Mouse (Mus musculus) ES-Bruce4 (cell line): ENCODE measurements around the gene Tex33.

ENCODE experiments used
- CTCF ChIP-seq: IDR thresholded peaks from one replicate; pipeline ENCODE4 v1.8.1; 2011; ENCODE audit warnings: low read depth, low read length
- POLR2A ChIP-seq: IDR thresholded peaks from one replicate; pipeline ENCODE4 v1.8.1; 2011; ENCODE audit warnings: low read length; ENCODE audit not compliant: insufficient read depth

- TF ChIP-seq POLR2A (no peak), CTCF (no peak)
Observed at GRCm38 (mm10) chr15:78384220-78385116, 11.2 kb downstream of the Tex33 start.
